Mouse (Mus musculus) embryo, embryonic 9.5 days (tissue): Measurements from ENCODE around the gene Slc2a12.

Source experiments
- DNase-seq: peaks from one replicate; pipeline ENCODE4 v3.0.0-alpha.2; 2017; ENCODE audit errors: extremely low spot score

Gene Slc2a12

GRCm38 (mm10) chr10:22728257-22728656 is 83.4 kb downstream of the Slc2a12 start:
- no peak for DNase-seq

- no peak for DNase-seq
These were observed 85.6 kb downstream of the Slc2a12 start for GRCm38 (mm10) chr10:22730266-22730991.

GRCm38 (mm10) chr10:22730992-22731271 is 86.1 kb downstream of the Slc2a12 start:
- no peak for DNase-seq

- DNase-seq, result peak; percentile 95
These were observed 86.7 kb downstream of the Slc2a12 start, which contains the start of gene Tbpl1 for GRCm38 (mm10) chr10:22731272-22732093. Gene Tbpl1, minus strand, starts transcription at chr10:22731938.

- DNase-seq, result no peak
These were observed 87.4 kb downstream of the Slc2a12 start for GRCm38 (mm10) chr10:22732181-22732580.

- no peak for DNase-seq
These were observed 101.1 kb downstream of the Slc2a12 start for GRCm38 (mm10) chr10:22745922-22746321.

- no peak for DNase-seq
These were observed 101.8 kb downstream of the Slc2a12 start for GRCm38 (mm10) chr10:22746334-22747322.

GRCm38 (mm10) chr10:22751175-22751682 is 106.4 kb downstream of the Slc2a12 start:
- no peak for DNase-seq
